Mouse (Mus musculus) bone marrow, adult 2 months (tissue): ENCODE measurements around the gene Ccdc51.

Source experiments
- CTCF ChIP-seq: fragments of 200-500 bp; IDR thresholded peaks from 2 replicates; pipeline ENCODE4 v1.5.1; 2011; ENCODE audit warnings: low read length, control low read depth; ENCODE audit not compliant: control insufficient read depth, insufficient read depth
- POLR2A ChIP-seq: fragments of 200-500 bp; IDR thresholded peaks from 2 replicates; pipeline ENCODE4 v1.6.1; 2011; ENCODE audit warnings: low read depth, mild to moderate bottlenecking, control low read depth, low read length, borderline replicate concordance; ENCODE audit not compliant: control insufficient read depth

- TF ChIP-seq CTCF (no peak), POLR2A (no peak)
These were observed 37.3 kb downstream of the Ccdc51 start for GRCm38 (mm10) chr9:109119571-109119970.
